In the genomic region with DNA sequence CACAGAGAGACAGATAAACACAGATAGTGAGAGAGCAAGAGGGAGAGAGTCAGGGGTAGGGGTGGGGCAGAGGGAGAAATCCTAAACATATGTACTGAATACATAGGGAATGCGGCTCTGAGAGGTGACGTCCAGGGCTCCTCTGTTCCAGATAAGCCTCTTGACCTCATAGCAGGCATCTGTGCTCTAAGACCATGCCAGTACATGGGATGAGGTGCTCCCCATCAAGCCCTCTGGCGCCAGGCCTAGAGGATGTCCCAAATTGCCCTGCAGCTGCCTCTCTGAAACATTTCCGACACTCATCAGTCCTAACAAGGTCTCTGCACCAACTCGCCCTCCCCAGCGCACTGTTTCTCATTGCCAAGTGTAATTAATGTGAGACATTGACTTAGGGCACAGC, we compare ENCODE assay signal across 27 mouse cellular contexts.
DNase-seq lines count a peak whose midpoint lies in the region; ATAC-seq lines count a peak whose summit lies in the region.
"Had no signal": no experiment of that assay in that cellular context is flagged by ENCODE, and none has a peak within 500 bp of the region (broad histone marks: within the 10 kb centered on the region; RNA-seq: fewer than 3 reads in every experiment).

No protein-coding gene starts in this region.

- WGBS in limb, embryonic 11.5 days, result 41% methylated on average over 6 of the region's 6 CpGs
- WGBS in limb, embryonic 10.5 days, result 62% methylated on average over 6 of the region's 6 CpGs
- WGBS in heart, embryonic 16.5 days, result 48% methylated on average over 6 of the region's 6 CpGs

- H3K4me3 ChIP-seq in limb, embryonic 11.5 days (ENCODE audit: low read depth, low read length), result no peak overlapping the region
- H3K4me3 ChIP-seq in limb, embryonic 10.5 days, result no peak overlapping the region
- H3K4me3 ChIP-seq in heart, embryonic 16.5 days (ENCODE audit: low read length), result no peak overlapping the region
- H3K4me3 ChIP-seq: embryonic facial prominence, embryonic 12.5 days; forebrain, embryonic 10.5 days; lung, embryonic 15.5 days; midbrain, embryonic 10.5 days; midbrain, embryonic 15.5 days had no signal

- no peak overlapping the region for H3K9ac ChIP-seq in limb, embryonic 11.5 days (ENCODE audit: low read length)
- no peak overlapping the region for H3K9ac ChIP-seq in heart, embryonic 16.5 days (ENCODE audit: low read length)
- H3K9ac ChIP-seq: embryonic facial prominence, embryonic 12.5 days; liver, embryonic 14.5 days; lung, embryonic 15.5 days; midbrain, embryonic 15.5 days had no signal

- intact Hi-C loops in gastrocnemius, postnatal 14 days (cut with DNase I; ENCODE audit: low total_unique reads), result no loop called here
- intact Hi-C loops in heart, postnatal 36 days (cut with DNase I), result no loop called here

- DNase-seq in gastrocnemius, postnatal 14 days, result peak; percentile 30
- DNase-seq in gastrocnemius, postnatal 25 days, result no peak
- no peak for DNase-seq in limb, embryonic 11.5 days (ENCODE audit: low spot score)
- no peak for DNase-seq in limb, embryonic 10.5 days (ENCODE audit: low spot score)
- DNase-seq in heart, postnatal 36 days, result peak; percentile 42 to 45
- DNase-seq in cerebellum, postnatal 4 days (ENCODE audit: low spot score in 2 of 2), result no peak
- no peak for DNase-seq in right cerebral cortex, adult 2 months (ENCODE audit: low spot score in 2 of 2)
- DNase-seq: adrenal gland, adult 8-10 months; B cell, adult 2 months; cerebellum, adult 2 months; cerebellum, postnatal 25 days; kidney, adult 2 months; kidney, postnatal 36 days; layer of hippocampus, postnatal 36 days; left cerebral cortex, postnatal 4 days; liver; spleen, adult 18-20 months; thymus, postnatal 14 days had no signal

- H3K9me3 ChIP-seq in limb, embryonic 11.5 days (ENCODE audit: control insufficient read depth, low read length), result no peaks in the 10 kb centered on the region
- no peaks in the 10 kb centered on the region for H3K9me3 ChIP-seq in limb, embryonic 10.5 days (replicated peaks)
- H3K9me3 ChIP-seq in heart, embryonic 16.5 days (replicated peaks; ENCODE audit: control insufficient read depth, low read length), result no peaks in the 10 kb centered on the region
- H3K9me3 ChIP-seq: embryonic facial prominence, embryonic 12.5 days; forebrain, embryonic 10.5 days; lung, embryonic 15.5 days; midbrain, embryonic 10.5 days; midbrain, embryonic 15.5 days had no signal

- ATAC-seq in limb, embryonic 11.5 days (ENCODE audit: insufficient number of reproducible peaks, low FRiP score, low TSS enrichment, low read depth), result 0 out of 2 replicates have a peak, but pooled peaks have one; percentile 21
- ATAC-seq in heart, embryonic 16.5 days (replicated peaks; ENCODE audit: extremely low read depth, insufficient read depth, low FRiP score), result peak; percentile 60; the same call in 1 of the 2 replicates
- ATAC-seq: forebrain, embryonic 16.5 days; hindbrain, embryonic 16.5 days; midbrain, embryonic 15.5 days had no signal

- H3K4me2 ChIP-seq in limb, embryonic 11.5 days (ENCODE audit: low read depth, severe bottlenecking), result no peak overlapping the region
- H3K4me2 ChIP-seq in heart, embryonic 16.5 days (ENCODE audit: low read depth, low read length), result no peak overlapping the region
- H3K4me2 ChIP-seq: embryonic facial prominence, embryonic 12.5 days; lung, embryonic 15.5 days; midbrain, embryonic 15.5 days had no signal

- H3K27ac ChIP-seq in limb, embryonic 11.5 days (replicated peaks; ENCODE audit: low read depth, low read length), result no peak overlapping the region
- no peak overlapping the region for H3K27ac ChIP-seq in limb, embryonic 10.5 days
- H3K27ac ChIP-seq in heart, embryonic 16.5 days (ENCODE audit: low read length), result no peak overlapping the region
- H3K27ac ChIP-seq: embryonic facial prominence, embryonic 12.5 days; forebrain, embryonic 10.5 days; liver, embryonic 14.5 days; lung, embryonic 15.5 days; midbrain, embryonic 10.5 days; midbrain, embryonic 15.5 days had no signal

- H3K27me3 ChIP-seq in limb, embryonic 11.5 days (ENCODE audit: control insufficient read depth, insufficient read depth, low read length), result no peaks in the 10 kb centered on the region
- H3K27me3 ChIP-seq in limb, embryonic 10.5 days (ENCODE audit: low read depth, poor library complexity, severe bottlenecking), result peaks cover 27% of the 10 kb centered on the region; the same call in 1 of the 2 replicates
- no peaks in the 10 kb centered on the region for H3K27me3 ChIP-seq in heart, embryonic 16.5 days (ENCODE audit: control insufficient read depth, insufficient read depth, low read length)
- H3K27me3 ChIP-seq: lung, embryonic 15.5 days; midbrain, embryonic 15.5 days had no signal

- H3K4me1 ChIP-seq in limb, embryonic 11.5 days (ENCODE audit: control insufficient read depth, insufficient read depth, low read length), result no peaks in the 10 kb centered on the region
- peaks cover 19% of the 10 kb centered on the region for H3K4me1 ChIP-seq in limb, embryonic 10.5 days
- H3K4me1 ChIP-seq in heart, embryonic 16.5 days (ENCODE audit: control insufficient read depth, insufficient read depth, low read length), result peaks cover under 1% of the 10 kb centered on the region
- H3K4me1 ChIP-seq: embryonic facial prominence, embryonic 12.5 days; forebrain, embryonic 10.5 days; midbrain, embryonic 10.5 days; midbrain, embryonic 15.5 days had no signal

- no peaks in the 10 kb centered on the region for H3K36me3 ChIP-seq in limb, embryonic 11.5 days (ENCODE audit: control insufficient read depth, insufficient read depth, low read length)
- no peaks in the 10 kb centered on the region for H3K36me3 ChIP-seq in limb, embryonic 10.5 days
- H3K36me3 ChIP-seq in heart, embryonic 16.5 days (ENCODE audit: control insufficient read depth, insufficient read depth), result no peaks in the 10 kb centered on the region
- H3K36me3 ChIP-seq: embryonic facial prominence, embryonic 12.5 days; forebrain, embryonic 10.5 days; lung, embryonic 15.5 days; midbrain, embryonic 10.5 days; midbrain, embryonic 15.5 days had no signal

Comparison
In these comparisons a context has a peak if more than half of its experiments do, and no peak if none do; other contexts are left out.
1. DNase-seq: peak in gastrocnemius, postnatal 14 days (single experiment) and heart, postnatal 36 days (2 of 2); none in gastrocnemius, postnatal 25 days (single experiment), limb, embryonic 11.5 days (single experiment), limb, embryonic 10.5 days (single experiment), cerebellum, postnatal 4 days (0 of 2) and right cerebral cortex, adult 2 months (0 of 2).